ENCODE assay signal across 22 mouse cellular contexts in genomic region chr5:83054819-83055218, GRCm38 (mm10).
DNase-seq lines count a peak whose midpoint lies in the region; ATAC-seq and TF ChIP-seq lines count a peak whose summit lies in the region.
"Had no signal": no experiment of that assay in that cellular context is flagged by ENCODE, and none has a peak within 500 bp of the region (broad histone marks: within the 10 kb centered on the region; RNA-seq: fewer than 3 reads in every experiment).

No protein-coding gene starts in this region.

- no peaks in the 10 kb centered on the region for H3K9me3 ChIP-seq in midbrain, postnatal 0 days (ENCODE audit: low read length)
- H3K9me3 ChIP-seq: embryonic facial prominence, embryonic 15.5 days; forebrain, embryonic 10.5 days; limb, embryonic 15.5 days; liver, embryonic 15.5 days; midbrain, embryonic 13.5 days had no signal

- H3ac ChIP-seq in myocyte (ENCODE audit: control insufficient read depth, insufficient read length): no peak overlapping the region

- no peaks in the 10 kb centered on the region for H3K79me2 ChIP-seq in myocyte (ENCODE audit: control insufficient read depth, insufficient read depth)

- no peak overlapping the region for H3K27ac ChIP-seq in midbrain, postnatal 0 days (ENCODE audit: low read depth, low read length)
- H3K27ac ChIP-seq: embryonic facial prominence, embryonic 15.5 days; forebrain, embryonic 10.5 days; limb, embryonic 15.5 days; liver, embryonic 15.5 days; midbrain, embryonic 13.5 days had no signal

- no peak overlapping the region for H3K4me3 ChIP-seq in myocyte
- H3K4me3 ChIP-seq in midbrain, postnatal 0 days (ENCODE audit: low read depth, low read length): no peak overlapping the region
- H3K4me3 ChIP-seq: embryonic facial prominence, embryonic 15.5 days; forebrain, embryonic 10.5 days; limb, embryonic 15.5 days; liver, embryonic 15.5 days; midbrain, embryonic 13.5 days had no signal

- 92% methylated on average over 3 of the region's 3 CpGs for WGBS in midbrain, postnatal 0 days

- TF ChIP-seq POLR2A in myocyte (IDR thresholded peaks at IDR 0.05; ENCODE audit: insufficient read length, low read depth): no peak

- no peak for TF ChIP-seq CTCF in midbrain, postnatal 0 days (IDR thresholded peaks at IDR 0.05)

- H3K4me2 ChIP-seq in myocyte (ENCODE audit: low read depth): peak overlapping the region; percentile 59
- no peak overlapping the region for H3K4me2 ChIP-seq in midbrain, postnatal 0 days (ENCODE audit: low read depth, low read length, poor library complexity, severe bottlenecking)
- H3K4me2 ChIP-seq: embryonic facial prominence, embryonic 15.5 days; heart, embryonic 11.5 days; limb, embryonic 15.5 days; liver, embryonic 15.5 days; midbrain, embryonic 13.5 days had no signal

- ATAC-seq in midbrain, postnatal 0 days (ENCODE audit: low FRiP score): no peak
- ATAC-seq: hindbrain, embryonic 16.5 days; intestine, embryonic 16.5 days; midbrain, embryonic 13.5 days; Patski had no signal

- DNase-seq in heart, postnatal 10 days: peak; percentile 8 to 38
- no peak for DNase-seq in heart, postnatal 4 days
- DNase-seq in NIH3T3 (ENCODE audit: low read depth): peak; percentile 5
- DNase-seq in frontal cortex, postnatal 36 days (ENCODE audit: low spot score in 2 of 2): peak; percentile 17 to 52
- DNase-seq in kidney, adult 9 months: no peak
- DNase-seq in midbrain, postnatal 0 days (ENCODE audit: low spot score): no peak
- DNase-seq in adrenal gland, adult 18-20 months (ENCODE audit: low spot score in 2 of 2): no peak
- DNase-seq: adrenal gland, postnatal 10 days; cerebellum, adult 18-20 months; cerebellum, postnatal 25 days; gastrocnemius, postnatal 36 days; thymus, adult 18-20 months had no signal

- H3K27me3 ChIP-seq in myocyte (ENCODE audit: control insufficient read depth, insufficient read depth, insufficient read length): no peaks in the 10 kb centered on the region
- no peaks in the 10 kb centered on the region for H3K27me3 ChIP-seq in midbrain, postnatal 0 days (ENCODE audit: insufficient read depth, low read length)
- H3K27me3 ChIP-seq: embryonic facial prominence, embryonic 15.5 days; limb, embryonic 15.5 days; liver, embryonic 15.5 days; midbrain, embryonic 13.5 days; Patski had no signal

- intact Hi-C loops in heart, postnatal 10 days (cut with DNase I): no loop called here

- no peaks in the 10 kb centered on the region for H3K4me1 ChIP-seq in midbrain, postnatal 0 days (ENCODE audit: insufficient read depth, low read length)
- H3K4me1 ChIP-seq: embryonic facial prominence, embryonic 15.5 days; forebrain, embryonic 10.5 days; limb, embryonic 15.5 days; liver, embryonic 15.5 days; midbrain, embryonic 13.5 days had no signal

- no peak overlapping the region for H3K9ac ChIP-seq in midbrain, postnatal 0 days (replicated peaks; ENCODE audit: low read length, poor library complexity, severe bottlenecking)
- H3K9ac ChIP-seq: embryonic facial prominence, embryonic 15.5 days; limb, embryonic 15.5 days; liver, embryonic 15.5 days; midbrain, embryonic 13.5 days had no signal

- H3K36me3 ChIP-seq in myocyte (ENCODE audit: control insufficient read depth, insufficient read depth): no peaks in the 10 kb centered on the region
- no peaks in the 10 kb centered on the region for H3K36me3 ChIP-seq in midbrain, postnatal 0 days (ENCODE audit: insufficient read depth, low read length)
- H3K36me3 ChIP-seq: embryonic facial prominence, embryonic 15.5 days; forebrain, embryonic 10.5 days; limb, embryonic 15.5 days; liver, embryonic 15.5 days; midbrain, embryonic 13.5 days had no signal

TF ChIP-seq in myocyte, 11 proteins besides CTCF, POLR2A, EP300 and RAD21:
- TF ChIP-seq REST (IDR thresholded peaks at IDR 0.05; ENCODE audit: insufficient read depth, insufficient read length) (no peak), MAX (IDR thresholded peaks at IDR 0.05; ENCODE audit: low read depth) (no peak), USF1 (IDR thresholded peaks at IDR 0.05; ENCODE audit: low read depth) (no peak), MYOD1 (IDR thresholded peaks at IDR 0.05; ENCODE audit: control insufficient read depth in 1 of 3, insufficient read length in 2 of 3, low read depth in 2 of 3) (peak; percentile 32 to 90 (median 90)), TCF12 (IDR thresholded peaks at IDR 0.05; ENCODE audit: insufficient read depth, poor library complexity, severe bottlenecking) (peak; percentile 78), POLR2AphosphoS2 (IDR thresholded peaks at IDR 0.05; ENCODE audit: insufficient read length, low read depth) (no peak), SRF (IDR thresholded peaks at IDR 0.05; ENCODE audit: control insufficient read depth, insufficient read length, low read depth) (no peak), TCF3 (IDR thresholded peaks at IDR 0.05; ENCODE audit: insufficient read length, low read depth) (peak; percentile 16), E2F4 (IDR thresholded peaks at IDR 0.05; ENCODE audit: insufficient read depth) (no peak), MYOG (IDR thresholded peaks at IDR 0.05; ENCODE audit: control insufficient read depth in 1 of 3, insufficient read depth in 1 of 3, insufficient read length in 2 of 3, low read depth in 2 of 3) (peak in 2 of 3 experiments; percentile 72 to 74), CEBPB (IDR thresholded peaks at IDR 0.05; ENCODE audit: insufficient read depth, poor library complexity, severe bottlenecking) (peak; percentile 68)

Comparison
In these comparisons a context has a peak if more than half of its experiments do, and no peak if none do; other contexts are left out.
1. DNase-seq: peak in heart, postnatal 10 days (2 of 2), NIH3T3 (single experiment) and frontal cortex, postnatal 36 days (2 of 2); none in heart, postnatal 4 days (single experiment), kidney, adult 9 months (single experiment), midbrain, postnatal 0 days (single experiment) and adrenal gland, adult 18-20 months (0 of 2).